Mouse (Mus musculus) brain, adult 10 weeks (tissue): ENCODE measurements around the gene Ttc8. TPM values are rescaled to one million over a fixed set of nuclear protein-coding genes. Genes with fewer than 3 reads are reported as not detected.

Experiments
- polyA plus RNA-seq: library from polyadenylated mRNA; stranded (reverse); fragments of 350-450 nt; fragmentation: Illumina TruSeq; extraction: RNeasy Lipid Tissue Mini Kit (QIAGEN cat#74804); gene quantifications from one replicate; pipeline ENCODE4 v1.2.3, GENCODE M21; 2015; ENCODE audit warnings: low read depth, low replicate concordance

Ttc8 gene
- polyA plus RNA-seq: 30.8 TPM

GRCm38 (mm10) chr12:98920194-98920991 is at the start of gene Ttc8:
TSS of gene Ttc8 (plus strand) at chr12:98920574.

DNA sequence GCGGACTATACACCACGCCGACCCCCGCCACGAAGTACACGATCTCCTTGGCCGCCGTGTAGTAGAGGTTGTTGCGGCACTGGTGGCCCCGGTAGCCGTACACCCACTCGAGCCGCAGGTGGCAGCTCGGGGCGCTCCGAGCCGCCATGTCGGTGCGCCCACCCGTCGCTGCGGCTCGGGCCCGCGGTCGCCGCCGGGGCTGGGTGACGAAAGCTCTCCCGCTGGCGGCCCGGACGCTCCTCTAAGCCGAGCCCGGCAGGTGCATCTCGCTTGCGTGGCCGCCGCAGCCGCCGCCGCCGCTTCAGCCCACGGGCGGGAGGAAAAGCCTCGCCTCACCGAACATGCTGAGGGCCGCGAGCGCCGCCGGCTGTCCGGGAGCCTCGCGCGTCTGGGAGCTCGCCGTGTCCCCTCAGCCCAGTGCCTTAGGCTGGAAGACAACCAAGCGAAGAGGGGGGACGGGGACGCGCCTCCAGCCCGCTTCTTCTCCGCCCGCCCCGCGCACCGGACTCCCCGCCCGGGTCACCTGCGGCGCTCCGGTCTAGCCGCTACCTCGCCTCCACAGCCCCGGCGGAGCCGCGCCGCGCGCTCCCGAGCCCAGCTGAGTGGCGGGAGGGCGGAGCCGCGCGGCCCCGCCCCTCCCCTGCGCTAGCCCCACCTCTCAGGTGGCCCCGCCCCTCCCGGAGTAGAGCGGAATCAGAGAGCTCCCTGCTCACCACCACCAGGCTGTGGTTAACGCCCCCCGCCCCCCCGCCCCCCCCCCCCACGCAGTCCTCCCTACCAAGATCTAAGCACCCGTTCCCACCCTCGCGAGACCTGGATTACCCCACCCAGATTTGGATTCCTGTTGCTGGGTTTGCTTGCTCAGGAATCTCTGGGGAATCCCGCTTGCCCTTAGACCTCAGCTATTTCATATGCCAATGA is 19.2 kb upstream of the Ttc8 start, which contains the start of gene Eml5:
Eml5 (minus strand) TSS at position 604 of the 921 bp plus-strand sequence.

Other genes starting within 250 kb of the Ttc8 start
- gene Ptpn21, start 183.2 kb upstream of the Ttc8 start, polyA plus RNA-seq: 4.2 TPM
- gene Zc3h14, start 173.6 kb upstream of the Ttc8 start, polyA plus RNA-seq: 80.7 TPM
- gene Eml5, start 19.1 kb upstream of the Ttc8 start, polyA plus RNA-seq: 67.4 TPM